Mouse (Mus musculus) NIH3T3 (cell line): ENCODE measurements at regions not wholly inside any gene's neighbourhood (a gene's known extent, or its start where the extent isn't known, plus 50 kb on each side); places are given as distances from the start of the nearest gene placed in this dataset.

Experiments used
- DNase-seq: peaks from one replicate; pipeline ENCODE4 v3.0.0-alpha.2; 2012; ENCODE audit warnings: low read depth

DNA sequence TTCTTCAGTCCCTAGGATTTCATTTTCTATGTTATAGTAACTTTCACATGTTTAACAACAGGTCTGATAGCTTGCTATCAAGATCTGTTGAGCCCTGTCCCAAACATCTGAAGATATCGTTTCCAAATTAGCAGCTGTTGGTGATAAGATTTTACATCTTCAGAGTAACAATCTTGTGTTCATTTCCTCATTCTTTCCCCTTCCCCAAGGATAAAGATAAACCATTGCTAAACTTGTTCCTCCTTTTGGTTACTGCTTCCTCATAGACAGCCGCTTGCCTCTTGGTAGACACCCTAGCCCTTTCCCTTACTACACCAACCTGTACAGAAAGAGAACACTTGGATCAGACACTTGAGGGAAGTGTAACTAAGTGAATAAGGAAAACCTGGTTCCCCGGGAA is 58.6 kb downstream of the Kcnrg start:
- no peak for DNase-seq

DNA sequence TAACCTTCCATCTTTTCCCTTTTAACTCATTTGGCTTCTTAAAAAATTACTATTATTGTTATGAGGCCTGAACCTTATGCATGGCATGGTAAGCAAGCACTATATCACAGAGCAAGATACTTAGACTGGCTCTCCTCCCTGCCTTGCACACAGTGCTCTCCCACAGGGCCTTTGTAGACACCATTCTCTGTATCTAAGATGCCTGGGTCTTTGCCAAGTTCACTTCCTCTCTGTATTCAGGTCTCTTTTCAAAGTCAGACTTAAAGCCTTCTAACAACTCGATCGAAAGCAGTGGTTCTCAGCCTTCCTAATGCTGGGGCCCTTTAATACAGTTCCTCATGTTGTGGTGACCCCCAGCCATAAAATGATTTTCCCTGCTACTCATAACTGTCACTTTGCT is 65.9 kb downstream of the Kcnrg start:
- DNase-seq = no peak

GRCm38 (mm10) chr14:61678107-61678506 is 70.8 kb downstream of the Kcnrg start:
- no peak for DNase-seq

GRCm38 (mm10) chr14:61680818-61681707 is 73.8 kb downstream of the Kcnrg start:
- peak; percentile 95 for DNase-seq

DNA sequence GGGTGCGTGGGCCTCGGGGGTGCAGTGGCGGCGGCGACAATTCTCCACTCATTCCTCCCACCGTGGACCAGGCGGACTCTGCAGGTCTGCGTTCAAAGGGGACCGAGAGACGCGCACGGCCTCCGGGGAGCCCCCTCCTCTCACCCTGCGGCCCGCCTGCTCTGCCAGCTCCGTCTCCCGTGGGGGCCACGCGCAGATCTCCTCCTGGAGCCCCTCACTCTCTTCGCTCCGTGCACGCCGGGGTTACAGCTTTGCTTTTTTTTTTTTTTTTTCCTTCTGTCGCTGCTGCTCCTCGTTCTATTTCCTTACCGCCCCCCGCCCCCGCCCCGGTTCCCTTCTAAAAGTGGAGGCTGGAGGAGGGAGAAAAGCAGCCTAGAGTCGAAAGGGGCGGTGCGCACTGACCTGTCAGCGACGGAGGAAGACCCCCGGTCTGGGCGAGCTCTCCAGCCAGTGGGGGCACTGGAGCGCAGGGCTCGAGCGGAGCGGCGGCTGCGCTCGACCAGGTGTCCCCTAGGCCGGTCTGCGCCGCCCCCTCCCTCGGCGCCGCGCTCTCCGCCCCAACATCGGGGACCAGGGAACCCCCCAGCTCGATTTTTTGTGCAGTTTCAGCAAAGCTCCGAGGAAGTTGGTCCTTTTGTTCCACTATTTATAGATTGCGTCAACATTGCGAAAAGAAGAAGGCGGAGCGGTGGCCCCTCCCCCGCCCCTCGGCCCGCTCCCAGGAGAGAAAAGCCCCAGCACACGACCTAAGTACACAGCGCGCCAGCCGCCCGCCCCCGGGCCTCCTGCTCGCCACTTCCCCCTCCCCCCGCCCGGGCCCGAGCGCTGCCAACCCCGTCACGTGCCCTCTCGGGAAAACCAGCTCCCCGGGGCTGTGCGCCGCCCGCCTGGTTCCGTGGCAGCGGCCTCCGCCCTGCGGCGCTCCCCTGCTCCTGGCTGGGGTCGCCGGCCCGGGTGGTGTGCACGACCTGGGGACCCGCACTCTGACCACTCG is 74.7 kb downstream of the Kcnrg start:
- DNase-seq = peak; percentile 95

- peak; percentile 79 for DNase-seq
These were observed 75.6 kb downstream of the Kcnrg start for GRCm38 (mm10) chr14:61682721-61683355.

DNA sequence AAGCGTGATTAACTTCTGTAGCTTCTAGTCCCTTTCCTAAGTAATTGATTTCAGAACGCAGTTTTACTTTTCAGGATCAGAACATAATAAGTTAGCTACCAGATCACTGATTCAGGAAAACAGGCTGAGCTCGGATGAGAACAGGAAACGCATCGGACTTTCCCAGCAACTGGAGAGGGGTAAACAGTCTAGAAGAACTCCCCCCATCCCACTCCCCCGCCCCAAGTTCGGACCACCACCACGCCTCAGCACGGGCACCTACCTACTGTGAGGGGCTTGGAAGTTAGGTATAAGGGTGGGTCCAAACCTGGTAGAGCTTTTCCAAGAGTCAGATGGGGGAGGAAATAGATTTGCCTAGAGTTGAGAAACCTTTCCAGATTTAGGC is 76.1 kb downstream of the Kcnrg start:
- DNase-seq = no peak

DNA sequence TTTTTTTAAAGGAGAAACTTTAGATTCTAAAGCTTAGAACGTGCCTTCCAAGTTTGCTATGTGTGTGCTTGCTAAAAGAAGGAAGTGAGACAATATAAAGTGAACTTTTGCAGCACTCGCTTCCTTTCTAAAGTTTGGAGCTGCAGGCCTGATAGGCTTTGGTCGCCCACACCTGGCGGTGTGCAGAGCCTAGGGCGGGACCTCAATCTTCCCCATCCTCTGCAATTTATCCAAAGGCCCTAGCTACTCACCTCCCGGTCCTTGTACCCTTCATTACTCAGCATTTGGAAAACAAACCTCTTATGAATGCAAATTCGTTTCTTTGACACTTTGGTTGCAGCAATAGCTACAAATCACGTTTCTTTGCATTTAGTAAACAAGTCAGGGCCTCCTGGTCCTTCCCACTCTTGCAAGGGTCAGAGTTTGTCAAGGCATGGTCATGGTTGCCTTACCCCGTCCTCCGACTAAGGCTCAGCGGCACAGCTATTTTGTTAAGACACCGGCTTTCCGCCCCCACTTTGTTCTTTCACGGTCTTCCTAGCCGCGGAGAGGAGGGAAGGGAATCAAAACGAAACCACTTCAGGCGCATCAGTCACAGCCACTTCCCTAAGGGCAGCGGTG is 76.6 kb downstream of the Kcnrg start:
- no peak for DNase-seq

- no peak for DNase-seq
These were observed 77.4 kb downstream of the Kcnrg start for GRCm38 (mm10) chr14:61684473-61685230.

- DNase-seq = no peak
These were observed 78.1 kb downstream of the Kcnrg start for GRCm38 (mm10) chr14:61685231-61685800.

DNA sequence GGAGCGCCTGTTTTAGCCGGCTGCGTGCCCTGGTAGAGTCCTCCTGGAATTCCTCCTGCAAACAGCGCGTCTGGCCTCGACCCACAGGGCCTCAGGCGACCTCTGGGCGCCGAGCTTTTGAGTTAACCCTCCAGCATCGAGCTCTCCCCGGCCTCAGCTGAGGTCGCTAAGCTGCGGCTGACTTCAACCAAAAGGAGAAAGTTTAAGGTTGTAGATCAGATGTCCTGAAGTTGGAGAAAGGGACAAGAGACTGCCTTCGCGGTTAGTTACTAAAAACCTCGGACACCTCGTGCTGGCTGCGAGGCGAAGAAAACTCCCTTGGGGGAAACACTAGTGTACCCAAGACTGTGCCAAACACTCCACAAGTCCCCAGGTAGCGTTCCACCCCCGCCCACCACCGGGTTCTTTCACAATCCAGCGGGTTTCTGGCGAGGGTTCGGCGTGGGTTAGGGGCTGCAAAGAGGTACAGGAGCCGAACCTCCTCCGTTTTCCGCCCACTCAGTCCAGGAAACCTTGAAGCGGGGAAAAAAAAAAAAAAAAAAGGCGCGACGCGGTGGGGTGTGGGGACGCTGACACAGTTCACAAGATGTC is 78.9 kb downstream of the Kcnrg start:
- DNase-seq = no peak

DNA sequence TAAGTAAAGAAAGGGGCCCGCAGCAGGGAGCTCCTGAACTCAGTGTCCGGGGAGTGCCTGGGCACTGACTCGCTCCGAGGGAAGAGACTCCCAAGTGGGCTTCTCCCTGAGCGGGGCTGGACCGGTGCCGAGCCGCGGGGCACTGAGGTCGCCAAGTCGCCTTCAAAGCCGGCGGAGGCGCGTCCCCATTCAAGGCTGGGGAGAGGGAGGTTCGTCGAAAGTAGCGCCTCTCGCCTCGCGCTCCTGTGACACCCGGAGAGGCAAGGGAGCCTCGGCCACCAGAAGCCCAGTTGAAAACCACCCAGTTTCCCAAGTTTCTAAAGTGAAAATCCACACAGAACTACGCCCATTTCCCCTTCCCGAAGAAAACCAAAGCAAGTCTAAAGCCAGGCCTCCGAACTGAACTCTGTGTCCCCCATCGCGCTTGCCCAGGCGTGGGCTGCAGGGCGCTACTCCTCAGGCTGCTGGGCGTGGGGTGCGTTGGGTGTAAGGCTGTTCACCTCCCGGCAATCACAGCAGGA is 79.6 kb downstream of the Kcnrg start:
- peak; percentile 7 for DNase-seq

GRCm38 (mm10) chr14:61687346-61688012 is 80.2 kb downstream of the Kcnrg start:
- DNase-seq = no peak

DNA sequence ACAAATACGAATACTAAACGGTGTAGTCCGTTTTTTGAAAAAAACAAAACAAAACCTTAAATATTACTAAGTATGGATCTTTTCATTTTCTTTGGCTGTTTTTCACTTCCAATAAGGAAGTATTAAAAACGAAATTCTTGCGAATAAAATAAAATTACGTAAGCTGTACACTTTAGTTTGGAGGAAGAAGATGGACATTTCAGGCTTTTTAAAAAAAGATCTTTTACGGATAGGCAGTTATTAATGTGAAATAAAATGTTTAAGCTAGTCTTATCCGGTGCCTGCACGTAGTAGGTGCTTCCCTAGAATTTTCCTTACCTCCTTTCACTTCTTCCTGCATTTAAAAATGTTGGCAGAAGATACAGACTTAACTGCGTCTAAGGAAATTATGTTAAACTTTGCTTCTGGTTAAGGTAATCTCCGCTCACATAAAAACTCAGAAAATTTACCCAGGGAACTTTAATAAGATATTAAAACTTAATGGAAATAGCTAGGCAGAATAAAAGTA is 80.8 kb downstream of the Kcnrg start:
- no peak for DNase-seq

DNA sequence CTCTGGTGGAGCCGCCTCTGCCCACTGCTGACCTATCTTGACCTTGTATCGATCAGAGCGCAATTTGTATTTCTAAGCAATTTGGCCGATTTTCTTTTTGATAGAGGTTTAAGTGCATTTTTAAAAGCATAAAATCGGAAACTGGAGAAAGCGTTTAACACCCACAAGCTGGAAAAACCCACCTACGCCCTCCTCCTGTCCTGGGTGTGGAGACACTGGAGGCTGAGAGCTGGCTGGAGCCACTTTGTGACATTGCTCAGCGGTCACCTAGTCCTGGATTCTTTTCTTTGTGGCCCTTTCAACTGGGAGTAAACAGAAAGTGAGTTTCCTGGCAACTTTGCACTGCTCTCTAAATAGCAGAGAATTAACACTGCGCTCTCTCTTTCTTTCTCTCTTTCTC is 81.4 kb downstream of the Kcnrg start:
- DNase-seq = no peak

DNA sequence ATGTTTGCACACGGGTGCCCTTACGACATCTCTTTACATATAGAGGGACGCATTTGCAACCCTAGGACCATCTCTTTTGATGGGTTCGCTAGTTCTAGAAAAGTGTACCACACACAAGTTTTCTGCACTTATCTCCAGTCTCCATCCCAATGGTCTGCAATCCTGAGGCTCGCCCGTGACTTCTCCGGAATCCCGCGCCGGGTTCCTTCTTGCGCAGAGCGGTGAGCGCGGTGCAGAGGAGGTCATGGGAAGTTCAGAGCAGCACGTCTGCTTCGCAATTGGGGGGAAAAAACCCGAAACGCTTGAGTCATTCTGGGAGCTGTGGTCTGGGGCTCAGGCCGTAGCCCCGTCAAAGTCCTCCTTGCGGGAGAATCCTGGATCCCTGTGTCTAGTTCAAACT is 82.0 kb downstream of the Kcnrg start:
- no peak for DNase-seq

DNA sequence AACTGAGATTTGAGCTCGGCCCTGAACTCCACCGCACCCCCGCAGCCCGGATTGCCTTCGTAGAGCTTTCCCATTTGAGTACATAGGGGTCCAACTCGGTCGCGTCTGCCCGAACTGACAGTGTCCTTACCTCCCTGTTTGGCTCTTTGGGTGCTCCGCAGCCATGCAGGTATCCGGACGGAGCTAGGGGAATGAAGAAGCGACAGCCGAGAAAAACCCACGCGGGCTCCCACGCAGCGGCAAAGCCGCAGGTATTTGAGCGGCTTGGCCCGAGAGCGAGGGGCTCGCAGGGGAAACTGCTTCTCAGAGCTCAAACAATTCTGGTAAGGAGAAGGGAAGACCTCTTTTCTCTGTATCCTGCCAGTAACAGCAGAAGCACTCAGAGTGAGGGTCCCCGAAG is 82.5 kb downstream of the Kcnrg start:
- no peak for DNase-seq

GRCm38 (mm10) chr14:61691785-61692372 is 84.6 kb downstream of the Kcnrg start:
- DNase-seq = no peak

DNA sequence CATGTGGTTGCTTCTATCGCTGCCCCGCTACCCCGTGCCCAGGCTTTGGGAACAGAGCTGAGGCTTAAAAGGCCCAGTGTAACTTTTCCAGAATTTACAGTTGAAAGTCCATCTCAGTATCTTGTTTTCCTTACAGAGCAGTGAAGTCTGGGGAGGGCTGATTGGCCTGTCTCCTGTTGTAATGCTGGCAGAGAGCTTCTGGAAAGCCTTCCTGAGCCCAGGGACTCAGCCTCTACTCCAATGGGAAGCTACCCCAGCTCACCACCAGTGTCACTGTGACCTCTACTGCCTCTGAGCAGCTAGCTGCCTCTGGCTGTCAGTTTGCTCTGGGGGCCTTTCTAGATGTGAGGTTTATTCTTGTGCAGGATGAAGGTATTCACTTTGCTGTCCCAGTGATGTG is 87.5 kb downstream of the Kcnrg start:
- DNase-seq = no peak
